Mouse (Mus musculus) limb, embryonic 14.5 days (tissue): ENCODE measurements at regions not wholly inside any gene's neighbourhood (a gene's known extent, or its start where the extent isn't known, plus 50 kb on each side); places are given as distances from the start of the nearest gene placed in this dataset. TPM values are rescaled to one million over a fixed set of nuclear protein-coding genes. Genes with fewer than 3 reads are reported as not detected.

Source experiments
- ATAC-seq: fragments of 200-750 bp; cut with Nextera tagmentation; 2 replicates; pipeline ENCODE4 v1.8.0; 2017; ENCODE audit warnings: low read depth, moderate number of reproducible peaks, moderate TSS enrichment; ENCODE audit not compliant: low FRiP score
- DNase-seq: peaks from one replicate; pipeline ENCODE4 v3.0.0-alpha.2; 2015; ENCODE audit warnings: low spot score
- H3K27ac ChIP-seq: fragments of 300-500 bp; sonication (generic); replicated peaks from 2 replicates; pipeline ENCODE4 v1.5.1; 2014; ENCODE audit warnings: low read depth, mild to moderate bottlenecking, low read length, moderate library complexity, mixed read lengths
- H3K27me3 ChIP-seq: fragments of 300-500 bp; sonication (generic); 2 replicates; pipeline ENCODE4 v1.6.1; 2014; ENCODE audit warnings: low read length, mixed read lengths; ENCODE audit not compliant: control insufficient read depth, insufficient read depth
- H3K36me3 ChIP-seq: fragments of 300-500 bp; sonication (generic); 2 replicates; pipeline ENCODE4 v1.6.1; 2014; ENCODE audit warnings: mild to moderate bottlenecking, low read length, moderate library complexity, mixed read lengths; ENCODE audit not compliant: control insufficient read depth, insufficient read depth
- H3K4me1 ChIP-seq: fragments of 300-500 bp; sonication (generic); 2 replicates; pipeline ENCODE4 v1.6.1; 2014; ENCODE audit warnings: antibody characterized with exemption, low read length, mixed read lengths; ENCODE audit not compliant: control insufficient read depth, insufficient read depth
- H3K4me2 ChIP-seq: fragments of 300-500 bp; sonication (generic); replicated peaks from 2 replicates; pipeline ENCODE4 v1.6.1; 2014; ENCODE audit warnings: low read depth, mild to moderate bottlenecking, low read length, moderate library complexity; ENCODE audit not compliant: severe bottlenecking
- H3K4me3 ChIP-seq: fragments of 300-500 bp; sonication (generic); replicated peaks from 2 replicates; pipeline ENCODE4 v1.5.1; 2014; ENCODE audit warnings: low read length
- H3K9ac ChIP-seq: fragments of 300-500 bp; sonication (generic); 2 replicates; pipeline ENCODE4 v1.6.1; 2014; ENCODE audit warnings: mild to moderate bottlenecking, low read depth, low read length, moderate library complexity; ENCODE audit not compliant: severe bottlenecking
- H3K9me3 ChIP-seq: fragments of 300-500 bp; sonication (generic); 2 replicates; pipeline ENCODE4 v1.6.1; 2016; ENCODE audit warnings: low read length; ENCODE audit not compliant: control insufficient read depth
- POLR2A ChIP-seq: fragments of 200-500 bp; IDR thresholded peaks from 2 replicates; pipeline ENCODE4 v1.8.0; 2012; ENCODE audit warnings: inconsistent platforms, mild to moderate bottlenecking, moderate library complexity, borderline replicate concordance; ENCODE audit not compliant: insufficient read depth, insufficient read length; ENCODE audit errors: extremely low read depth
- WGBS: fragments of 180-500 bp; shearing (Covaris S2); extraction: QIAGEN DNeasy Blood & Tissue Kit; methylation state at CpG from one replicate; pipeline ENCODE4 v1.1.7; 2014; 5-methylcytosine and 5-hydroxymethylcytosine counted together
- microRNA counts: library from miRNA; unstranded; fragments of <30 nt; microRNA quantifications from one replicate; lab custom pipeline; 2016
- microRNA-seq: library from miRNA; unstranded; fragments of <30 nt; microRNA quantifications from one replicate; pipeline ENCODE4, GENCODE M21; 2016

DNA sequence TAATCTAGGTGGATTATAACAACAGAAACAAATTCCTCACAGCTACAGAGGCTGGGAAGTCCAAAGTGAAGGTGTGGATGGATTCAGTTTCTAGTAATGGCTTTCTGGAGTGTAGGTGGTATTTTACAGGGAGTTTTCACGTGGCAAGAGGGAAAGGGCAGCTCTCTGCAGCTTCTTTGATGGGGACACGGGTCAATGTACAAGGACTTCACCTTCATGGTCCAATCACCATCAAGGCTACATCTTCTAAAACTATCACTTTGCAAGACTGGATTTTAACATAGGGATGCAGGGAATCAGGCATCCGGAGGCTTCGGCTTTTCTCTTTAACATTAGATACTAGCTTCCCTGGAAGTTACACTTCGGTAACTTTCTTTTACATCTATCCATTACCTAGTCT lies 642.4 kb upstream of the Tmpo start:
- no peak overlapping the region for H3K27ac ChIP-seq
- no peak overlapping the region for H3K4me3 ChIP-seq
- no peaks in the 10 kb centered on the region for H3K4me1 ChIP-seq
- no peaks in the 10 kb centered on the region for H3K9me3 ChIP-seq
- no peak for ATAC-seq
- no peak for DNase-seq
- 86% methylated on average over 5 of the region's 5 CpGs for WGBS
- TF ChIP-seq POLR2A, result no peak
- H3K27me3 ChIP-seq, result no peaks in the 10 kb centered on the region
- H3K36me3 ChIP-seq, result no peaks in the 10 kb centered on the region
- no peak overlapping the region for H3K4me2 ChIP-seq
- H3K9ac ChIP-seq, result no peak overlapping the region

DNA sequence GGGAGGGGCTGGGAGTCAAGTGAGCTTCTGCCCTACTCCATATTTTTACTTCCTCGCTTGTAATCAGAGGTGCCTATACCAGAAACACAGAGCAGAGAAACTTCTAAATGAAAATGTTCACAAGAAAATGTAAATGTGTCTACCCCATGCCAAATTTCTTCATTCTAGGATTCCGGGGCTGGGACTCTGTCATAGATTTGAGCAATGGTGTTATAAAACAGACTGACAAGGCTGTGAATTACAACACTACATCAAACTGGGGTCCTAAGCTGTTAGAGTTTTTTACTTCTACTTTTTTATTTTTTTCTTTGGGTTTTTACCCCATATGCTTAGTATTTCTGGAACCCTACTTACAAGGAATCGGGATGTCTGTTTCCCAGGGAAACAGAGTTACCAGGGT lies 623.8 kb upstream of the Tmpo start:
- no peak for DNase-seq
- Histone ChIP-seq H3K27me3 (no peaks in the 10 kb centered on the region), H3K9ac (no peak overlapping the region), H3K27ac (no peak overlapping the region), H3K4me3 (no peak overlapping the region), H3K36me3 (no peaks in the 10 kb centered on the region), H3K4me1 (no peaks in the 10 kb centered on the region), H3K9me3 (no peaks in the 10 kb centered on the region), H3K4me2 (no peak overlapping the region)
- no peak for TF ChIP-seq POLR2A
- WGBS, result 67% methylated on average over 3 of the region's 3 CpGs
- no peak for ATAC-seq

MicroRNA genes in the stretch of these regions (microRNA counts, 519-probe panel; counts per million panel counts)
- 3,552 counts per million, percentile 71 among the panel's probes with 10 or more counts for microRNA mmu-miR-135a (lab: Ali Mortazavi, UCI)

Small RNA genes lying in the stretch of these regions (microRNA-seq; reads per million reads assigned to microRNA genes)
- not detected for gene Gm22582
- gene Mir1251, result 8.7 reads per million, percentile 20 among the genes with 10 or more reads in this experiment
- gene Mir135a-2, result 6.6 reads per million, percentile 17 among the genes with 10 or more reads in this experiment
